Mouse (Mus musculus) MEL (cell line): ENCODE measurements around the gene Pxmp4.

ENCODE experiments used
- CTCF ChIP-seq, 3 experiments: IDR thresholded peaks in 2 of 3; conservative IDR thresholded peaks in 1 of 3; 2 replicates each; pipeline ENCODE4 v1.5.1; 2011 to 2012; ENCODE audit warnings: low read length in 3 of 3, low read depth in 2 of 3, mild to moderate bottlenecking in 2 of 3, improper control_type of control experiment in 1 of 3, inconsistent platforms in 1 of 3, mixed read lengths in 1 of 3, moderate library complexity in 1 of 3; ENCODE audit not compliant: control insufficient read depth in 1 of 3, insufficient read depth in 1 of 3, poor library complexity in 1 of 3, severe bottlenecking in 1 of 3
- EP300 ChIP-seq, 2 experiments: IDR thresholded peaks; 2 replicates each; pipeline ENCODE4 v1.6.1; 2011; ENCODE audit warnings: improper control_type of control experiment in 2 of 2, low read length in 2 of 2, low read depth in 1 of 2, mild to moderate bottlenecking in 1 of 2
- ETS1 ChIP-seq: IDR thresholded peaks from 2 replicates; pipeline ENCODE4 v1.6.1; 2012; ENCODE audit warnings: low read depth, mild to moderate bottlenecking, inconsistent platforms, low read length, improper control_type of control experiment, moderate library complexity
- HCFC1 ChIP-seq: IDR thresholded peaks from 2 replicates; pipeline ENCODE4 v1.6.1; 2012; ENCODE audit warnings: low read depth, mild to moderate bottlenecking, inconsistent platforms, low read length, improper control_type of control experiment, moderate library complexity
- KAT2A ChIP-seq: conservative IDR thresholded peaks from 2 replicates; pipeline ENCODE4 v1.6.1; 2012; ENCODE audit warnings: low read depth, low read length, improper control_type of control experiment, inconsistent platforms
- MAX ChIP-seq: IDR thresholded peaks from 2 replicates; pipeline ENCODE4 v1.6.1; 2011; ENCODE audit warnings: low read length, improper control_type of control experiment
- NRF1 ChIP-seq: IDR thresholded peaks from 2 replicates; pipeline ENCODE4 v1.6.1; 2014; ENCODE audit warnings: low read depth, mild to moderate bottlenecking, inconsistent platforms, low read length, improper control_type of control experiment, moderate library complexity; ENCODE audit not compliant: poor library complexity, insufficient read depth, severe bottlenecking
- POLR2A ChIP-seq, 2 experiments: IDR thresholded peaks; 2 replicates each; pipeline ENCODE4 v1.6.1; 2011 to 2012; ENCODE audit warnings: low read length in 2 of 2, mild to moderate bottlenecking in 2 of 2, control low read depth in 1 of 2, improper control_type of control experiment in 1 of 2, low read depth in 1 of 2, moderate library complexity in 1 of 2; ENCODE audit not compliant: control insufficient read depth in 1 of 2, insufficient read depth in 1 of 2, poor library complexity in 1 of 2
- TBP ChIP-seq: IDR thresholded peaks from 2 replicates; pipeline ENCODE4 v1.8.0; 2011; ENCODE audit warnings: low read depth, low read length, improper control_type of control experiment
- UBTF ChIP-seq: IDR thresholded peaks from 2 replicates; pipeline ENCODE4 v1.6.1; 2012; ENCODE audit warnings: low read depth, mild to moderate bottlenecking, inconsistent platforms, low read length, improper control_type of control experiment, moderate library complexity, borderline replicate concordance; ENCODE audit not compliant: insufficient read depth
- USF1 ChIP-seq: IDR thresholded peaks from 2 replicates; pipeline ENCODE4 v1.6.1; 2014; ENCODE audit warnings: low read depth, mild to moderate bottlenecking, inconsistent platforms, low read length, improper control_type of control experiment, moderate library complexity
- ZC3H11A ChIP-seq: IDR thresholded peaks from 2 replicates; pipeline ENCODE4 v1.6.1; 2012; ENCODE audit warnings: low read depth, mild to moderate bottlenecking, inconsistent platforms, low read length, improper control_type of control experiment
- ZNF384 ChIP-seq: IDR thresholded peaks from 2 replicates; pipeline ENCODE4 v1.6.1; 2012; ENCODE audit warnings: low read depth, mild to moderate bottlenecking, inconsistent platforms, low read length, improper control_type of control experiment

DNA sequence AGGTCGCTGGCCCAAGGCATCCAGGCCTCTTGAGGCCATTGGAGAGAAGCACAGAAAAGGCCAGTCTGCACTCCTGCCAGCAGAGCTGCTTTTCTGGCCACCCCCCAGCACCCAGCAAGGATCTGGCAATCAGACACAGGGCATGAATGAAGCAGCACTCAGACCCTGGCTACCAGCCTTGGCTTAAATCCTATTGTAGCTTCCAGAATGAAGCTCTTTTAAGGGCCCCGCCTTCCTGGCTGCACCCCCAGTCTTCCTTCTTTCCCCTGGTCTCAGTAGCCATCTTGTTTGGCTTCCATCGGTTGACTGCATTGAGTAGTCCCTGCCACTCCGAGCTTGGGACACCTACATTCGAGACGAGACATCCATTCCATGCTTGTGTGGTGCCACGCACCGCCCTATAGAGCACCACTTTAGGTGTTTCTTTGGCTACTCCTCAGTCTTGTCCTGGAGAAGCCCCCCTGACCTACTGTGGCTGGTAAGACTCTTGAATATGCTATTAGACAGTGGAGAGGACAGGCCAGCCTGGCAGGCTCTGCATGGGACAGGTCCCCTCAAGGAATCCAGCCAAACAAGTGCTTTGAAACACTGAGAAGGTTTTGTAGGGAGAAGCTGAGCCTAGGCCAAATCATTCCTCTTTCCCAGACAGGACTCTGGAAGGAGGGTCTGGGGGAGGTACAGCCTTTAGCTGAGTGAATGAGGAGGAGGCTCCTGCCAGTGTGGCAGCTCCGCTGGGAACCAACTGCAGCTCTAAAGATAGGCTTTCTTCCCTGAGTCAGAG lies 59.8 kb downstream of the Pxmp4 start:
- TF ChIP-seq CTCF (IDR thresholded peaks at IDR 0.05 in 2 of 3, conservative IDR thresholded peaks at IDR 0.05 in 1 of 3; ENCODE audit: control insufficient read depth in 1 of 3, insufficient read depth in 1 of 3, low read depth in 2 of 3, low read length in 3 of 3, poor library complexity in 1 of 3, severe bottlenecking in 1 of 3) (no peak), EP300 (IDR thresholded peaks at IDR 0.05; ENCODE audit: low read depth in 1 of 2, low read length in 2 of 2) (no peak), ZNF384 (no peak), TBP (no peak), USF1 (no peak), POLR2A (IDR thresholded peaks at IDR 0.05; ENCODE audit: control insufficient read depth in 1 of 2, insufficient read depth in 1 of 2, low read depth in 1 of 2, low read length in 2 of 2, poor library complexity in 1 of 2) (no peak), ZC3H11A (no peak), MAX (no peak), KAT2A (no peak), ETS1 (no peak), UBTF (no peak), NRF1 (no peak), HCFC1 (no peak)
